Mouse (Mus musculus) frontal cortex, adult (tissue): Measurements from ENCODE around the gene Cfap65.
A peak's percentile ranks its signal among the peaks of the same experiment; 100 is the strongest.

Experiments used
- ATAC-seq: cut with Nextera tagmentation; 2 replicates; pipeline ENCODE4 v1.9.2; 2017; ENCODE audit warnings: mild to moderate bottlenecking, moderate library complexity, mixed read lengths; ENCODE audit not compliant: low TSS enrichment

Gene Cfap65

GRCm38 (mm10) chr1:74935402-74935801 lies at the start of gene Cfap65:
TSS of gene Cfap65 (minus strand) at chr1:74935599.
- peak; percentile 90 for ATAC-seq

GRCm38 (mm10) chr1:74977001-74977400 lies 41.6 kb upstream of the Cfap65 start:
- no peak for ATAC-seq

- no peak for ATAC-seq
Observed at GRCm38 (mm10) chr1:74975936-74976335, 40.5 kb upstream of the Cfap65 start.

GRCm38 (mm10) chr1:74973590-74973989 lies 38.2 kb upstream of the Cfap65 start:
- no peak for ATAC-seq

- ATAC-seq, result no peak
Observed at GRCm38 (mm10) chr1:74971353-74972050, 36.1 kb upstream of the Cfap65 start.

- ATAC-seq, result no peak
Observed at GRCm38 (mm10) chr1:74967962-74968580, 32.7 kb upstream of the Cfap65 start.

GRCm38 (mm10) chr1:74964494-74965215 lies 29.3 kb upstream of the Cfap65 start:
- peak; percentile 85; the same call in 1 of the 2 replicates for ATAC-seq

GRCm38 (mm10) chr1:74962853-74963227 lies 27.4 kb upstream of the Cfap65 start:
- no peak for ATAC-seq

- no peak for ATAC-seq
Observed at GRCm38 (mm10) chr1:74962126-74962852, 26.9 kb upstream of the Cfap65 start.

DNA sequence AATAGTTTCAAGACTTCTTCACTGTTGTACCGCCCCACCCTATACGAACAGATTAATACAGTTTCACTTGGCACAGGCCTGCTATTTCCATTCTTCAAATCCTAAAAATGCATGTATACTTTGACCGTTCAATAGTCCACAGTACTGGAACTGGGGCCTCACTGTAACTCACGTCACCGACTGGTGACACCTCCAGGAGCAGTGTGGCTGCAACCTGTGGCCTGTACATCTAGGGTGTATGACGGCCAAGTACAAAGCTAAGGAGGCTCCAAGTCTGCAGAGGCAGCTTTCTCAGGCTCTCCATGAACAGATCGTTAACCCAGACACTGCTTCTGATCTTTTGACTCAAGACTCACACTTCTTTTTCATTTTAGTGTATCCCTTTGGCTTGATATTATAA lies 26.3 kb upstream of the Cfap65 start:
- ATAC-seq, result no peak

DNA sequence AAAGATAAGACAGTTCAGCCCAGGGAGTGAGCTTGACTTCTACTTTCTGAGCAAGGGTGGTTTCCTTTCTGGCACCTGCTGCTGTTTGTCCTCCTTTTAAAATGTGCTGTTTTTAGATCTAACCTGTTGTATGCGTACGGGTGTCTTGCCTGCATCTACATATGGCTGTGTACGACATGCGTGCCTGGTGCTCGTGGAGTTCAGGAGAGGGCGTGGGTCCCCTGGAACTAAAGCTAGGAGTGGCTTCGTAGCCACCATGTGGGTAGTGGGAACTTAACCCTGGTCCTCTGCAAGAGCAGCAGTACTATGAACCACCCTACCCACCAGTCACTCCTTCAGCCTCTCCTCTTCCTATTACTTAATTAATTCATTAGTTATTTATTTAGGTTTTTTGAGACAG lies 24.7 kb upstream of the Cfap65 start:
- no peak for ATAC-seq

- no peak for ATAC-seq
Observed at GRCm38 (mm10) chr1:74951556-74952210, 16.3 kb upstream of the Cfap65 start, which contains the start of gene Ihh. TSS of gene Ihh (minus strand) at chr1:74951672.

DNA sequence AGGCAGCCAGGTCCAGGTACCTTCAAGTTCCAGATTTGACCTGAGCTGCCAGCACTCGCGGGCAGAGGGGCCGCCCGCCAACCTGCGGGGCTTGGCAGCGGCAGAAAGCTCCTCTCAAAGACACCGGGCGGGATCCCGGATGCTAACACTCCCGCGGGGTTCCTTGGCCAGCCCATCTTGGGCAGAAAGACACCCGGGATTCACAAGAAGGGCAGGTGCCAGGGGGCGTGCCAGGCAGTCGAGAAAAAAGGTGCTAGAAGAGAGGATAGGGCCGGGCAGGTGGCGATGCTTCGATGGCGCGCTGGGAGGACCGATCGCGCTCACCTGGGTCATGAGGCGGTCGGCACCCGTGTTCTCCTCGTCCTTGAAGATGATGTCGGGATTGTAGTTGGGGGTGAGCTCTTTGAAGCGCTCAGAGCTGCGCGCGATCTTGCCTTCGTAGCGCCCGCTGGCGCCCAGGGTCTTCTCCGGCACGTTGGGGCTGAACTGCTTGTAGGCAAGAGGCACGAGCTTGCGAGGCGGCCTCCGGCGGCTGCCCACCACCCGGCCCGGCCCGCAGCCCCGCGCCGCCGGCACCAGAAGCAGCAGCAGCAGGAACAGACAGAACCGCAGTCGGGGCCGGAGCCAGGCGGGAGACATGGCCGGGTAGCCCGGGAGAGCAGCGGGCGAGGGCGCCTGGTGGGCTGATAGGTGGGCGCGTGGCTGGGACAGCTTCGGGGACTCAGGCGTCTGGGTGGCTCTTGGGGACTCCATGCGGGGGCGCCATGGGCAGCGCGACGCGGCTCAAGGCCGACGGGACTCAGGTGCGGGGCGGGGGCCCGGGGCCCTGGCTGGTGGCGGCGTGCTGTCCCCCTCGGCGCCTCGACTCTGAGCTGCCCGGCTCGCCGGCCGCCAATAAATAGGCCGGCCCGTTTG lies 15.4 kb upstream of the Cfap65 start:
- no peak for ATAC-seq

- peak; percentile 33; the same call in 1 of the 2 replicates for ATAC-seq
Observed at GRCm38 (mm10) chr1:74950066-74950465, 14.7 kb upstream of the Cfap65 start.

DNA sequence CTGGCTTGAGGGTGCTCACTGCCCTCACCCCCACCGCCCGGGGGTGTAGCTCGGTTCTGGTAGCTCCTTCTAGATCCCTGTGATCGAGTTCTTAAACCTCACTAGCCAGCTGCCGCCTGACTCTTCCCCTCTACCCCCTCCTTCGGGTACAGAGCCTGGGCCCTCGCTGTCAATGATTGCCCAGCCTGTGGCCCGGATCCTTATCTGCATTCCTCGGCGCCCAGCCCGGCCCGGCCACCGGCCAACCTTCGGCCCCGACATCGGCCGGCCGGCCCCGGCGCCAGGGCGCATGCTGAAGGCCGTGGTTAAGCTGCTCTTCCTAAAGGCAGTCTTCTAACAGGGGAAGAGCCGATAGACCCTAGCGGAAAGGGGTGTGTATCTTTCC lies 14.3 kb upstream of the Cfap65 start:
- no peak for ATAC-seq

DNA sequence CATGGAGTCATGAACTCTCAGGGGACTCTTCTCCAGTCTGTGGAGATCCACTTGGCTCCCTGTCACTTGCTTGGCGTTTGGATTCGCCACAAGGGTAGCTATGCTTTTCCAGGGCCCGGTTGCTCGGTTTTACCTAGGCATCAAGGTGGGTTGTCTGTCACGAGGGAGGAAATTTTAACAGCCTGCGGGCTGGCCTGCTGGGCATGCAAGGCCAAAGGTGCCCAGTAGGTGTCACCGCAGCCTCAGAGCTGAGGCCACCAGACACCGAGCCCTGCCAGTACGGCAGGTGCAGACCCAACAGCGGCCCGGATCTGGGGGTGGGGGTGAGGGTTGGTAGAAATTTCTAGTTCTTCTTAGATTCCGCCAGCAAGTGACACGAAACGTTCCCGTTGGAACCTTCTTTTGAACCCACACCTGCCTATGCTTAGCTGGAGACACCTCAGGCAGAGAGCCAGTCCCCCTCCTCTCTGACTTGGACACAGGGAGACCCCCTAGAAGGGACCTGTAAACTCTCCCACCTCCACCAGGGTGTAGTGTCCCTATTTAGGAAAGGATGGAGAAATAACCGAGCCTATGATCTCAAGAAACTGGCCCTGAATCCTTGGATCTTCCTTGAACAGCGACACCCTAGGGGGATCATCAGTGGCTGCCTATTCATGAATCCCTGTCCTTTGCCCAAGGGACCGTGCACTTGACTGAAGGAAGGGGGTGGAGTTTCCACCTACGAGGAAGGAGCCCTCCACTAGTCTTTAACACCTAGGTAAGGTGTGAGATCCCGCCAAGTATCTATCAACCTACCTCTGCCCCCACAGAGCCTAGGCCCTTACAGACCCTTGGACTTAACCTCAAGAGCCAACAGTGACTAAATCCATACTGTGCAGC lies 13.6 kb upstream of the Cfap65 start:
- peak; percentile 46; the same call in 1 of the 2 replicates for ATAC-seq

DNA sequence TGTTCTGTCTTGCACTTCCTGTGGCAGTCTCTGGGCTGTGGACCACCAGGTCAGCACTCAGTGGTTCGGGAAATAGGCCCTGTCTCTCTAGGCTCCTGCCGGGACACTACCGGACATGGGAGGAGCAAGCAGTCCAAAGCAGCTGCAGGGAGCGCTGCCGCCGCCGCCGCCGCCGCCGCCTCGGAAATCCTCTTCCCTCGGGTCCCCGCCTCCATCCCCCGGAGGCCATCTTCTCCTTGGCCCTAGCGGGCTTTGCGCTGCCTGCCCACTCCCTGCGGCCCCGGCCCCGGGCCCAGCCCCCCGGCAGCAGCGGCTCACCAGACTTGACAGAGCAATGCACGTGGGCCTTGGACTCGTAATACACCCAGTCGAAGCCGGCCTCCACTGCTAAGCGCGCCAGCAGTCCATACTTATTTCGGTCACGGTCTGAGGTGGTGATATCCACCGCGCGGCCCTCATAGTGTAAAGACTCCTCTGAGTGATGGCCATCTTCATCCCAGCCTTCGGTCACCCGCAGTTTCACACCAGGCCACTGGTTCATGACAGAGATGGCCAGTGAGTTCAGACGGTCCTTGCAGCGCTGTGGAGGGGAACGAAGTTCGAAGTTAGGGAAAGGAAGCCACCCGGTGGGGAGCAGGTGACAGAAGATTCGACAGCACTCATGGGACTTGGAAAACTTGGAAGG lies 12.7 kb upstream of the Cfap65 start:
- ATAC-seq, result no peak

DNA sequence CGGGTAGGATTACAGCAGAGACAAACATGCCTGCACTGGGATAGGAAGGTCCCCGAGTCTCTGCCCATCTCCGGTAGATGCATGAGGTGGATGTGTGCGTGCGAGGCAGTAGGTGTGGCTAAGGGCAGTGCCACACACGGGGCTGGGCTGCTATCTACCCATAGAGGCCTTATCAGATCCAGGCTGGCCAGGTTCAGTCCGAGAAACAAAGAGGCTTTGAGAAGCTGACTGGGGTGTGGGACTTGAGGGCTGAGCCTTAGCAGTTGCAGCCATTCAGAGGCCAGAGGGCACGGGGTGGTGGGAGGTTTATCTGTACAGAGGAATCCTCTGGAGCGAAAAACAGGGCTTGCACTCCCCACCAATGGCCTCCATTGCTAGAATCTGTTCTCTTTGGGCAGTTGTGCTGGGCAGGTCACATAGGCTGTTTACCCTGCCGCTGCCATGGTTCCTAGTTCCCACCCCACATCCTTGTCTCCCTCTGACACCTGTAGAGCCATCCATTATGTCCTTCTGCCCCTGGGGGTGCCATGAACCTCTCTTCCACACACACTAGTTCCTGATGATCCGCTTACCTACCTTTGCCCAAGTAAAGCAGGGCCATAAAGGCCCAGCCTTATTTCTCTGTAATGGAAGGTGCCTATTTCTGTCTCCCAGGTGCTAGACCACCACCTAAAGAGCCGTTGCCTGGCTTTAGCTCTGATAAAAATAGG lies 6.4 kb upstream of the Cfap65 start:
- ATAC-seq, result no peak
